Mouse (Mus musculus) stomach, postnatal 0 days (tissue): ENCODE results near the gene Slc28a2. TPM values are rescaled to one million over a fixed set of nuclear protein-coding genes. Genes with fewer than 3 reads are reported as not detected.
"Not testable (repeated sequence)": the region's sequence is repeated elsewhere in the genome, so short reads cannot be mapped to it uniquely, and the experiment has no call there.

ENCODE experiments used
- ATAC-seq: fragments of 200-750 bp; cut with Nextera tagmentation; 2 replicates; pipeline ENCODE4 v1.8.0; 2017; ENCODE audit not compliant: low FRiP score, low TSS enrichment
- DNase-seq: peaks from one replicate; pipeline ENCODE4 v3.0.0-alpha.2; 2016; ENCODE audit warnings: low spot score
- H3K27ac ChIP-seq: fragments of 300-500 bp; sonication (generic); replicated peaks from 2 replicates; pipeline ENCODE4 v1.5.1; 2014; ENCODE audit warnings: mild to moderate bottlenecking, control low read depth
- H3K27me3 ChIP-seq: fragments of 300-500 bp; sonication (generic); 2 replicates; pipeline ENCODE4 v1.6.1; 2014; ENCODE audit warnings: low read length; ENCODE audit not compliant: control insufficient read depth, insufficient read depth
- H3K36me3 ChIP-seq: fragments of 300-500 bp; sonication (generic); 2 replicates; pipeline ENCODE4 v1.6.1; 2014; ENCODE audit warnings: low read length, mixed read lengths; ENCODE audit not compliant: control insufficient read depth, insufficient read depth
- H3K4me1 ChIP-seq: fragments of 300-500 bp; sonication (generic); replicated peaks from 2 replicates; pipeline ENCODE4 v1.6.1; 2014; ENCODE audit warnings: antibody characterized with exemption; ENCODE audit not compliant: control insufficient read depth, insufficient read depth
- H3K4me2 ChIP-seq: fragments of 300-500 bp; sonication (generic); replicated peaks from 2 replicates; pipeline ENCODE4 v1.6.1; 2014; ENCODE audit warnings: low read depth, mild to moderate bottlenecking, control low read depth, moderate library complexity
- H3K4me3 ChIP-seq: fragments of 300-500 bp; sonication (generic); 2 replicates; pipeline ENCODE4 v1.5.1; 2014; ENCODE audit warnings: low read depth, low read length, control low read depth
- H3K9ac ChIP-seq: fragments of 300-500 bp; sonication (generic); 2 replicates; pipeline ENCODE4 v1.6.1; 2014; ENCODE audit warnings: mild to moderate bottlenecking, low read length, control low read depth, mixed read lengths
- H3K9me3 ChIP-seq: fragments of 300-500 bp; sonication (generic); 2 replicates; pipeline ENCODE4 v1.6.1; 2016; ENCODE audit warnings: low read length; ENCODE audit not compliant: control insufficient read depth
- CTCF ChIP-seq: IDR thresholded peaks from 2 replicates; pipeline ENCODE4 v1.5.1; 2016; ENCODE audit warnings: antibody characterized with exemption, low read depth, mild to moderate bottlenecking, moderate library complexity
- EP300 ChIP-seq: optimal IDR thresholded peaks from 2 replicates; pipeline ENCODE3; 2016; ENCODE audit warnings: antibody characterized with exemption
- WGBS: fragments of 180-500 bp; shearing (Covaris S2); extraction: QIAGEN DNeasy Blood & Tissue Kit; methylation state at CpG from one replicate; pipeline ENCODE4 v1.1.7; 2014; 5-methylcytosine and 5-hydroxymethylcytosine counted together
- polyA plus RNA-seq: library from polyadenylated mRNA; unstranded; fragments of >200 nt; fragmentation: Nextera tagmentation; extraction: Ambion mirVana; gene quantifications from 2 replicates; pipeline ENCODE4 v1.2.1, GENCODE M21; 2015

The Slc28a2 gene
- polyA plus RNA-seq, 1 experiment from 2014 or later: 12.9 TPM

DNA sequence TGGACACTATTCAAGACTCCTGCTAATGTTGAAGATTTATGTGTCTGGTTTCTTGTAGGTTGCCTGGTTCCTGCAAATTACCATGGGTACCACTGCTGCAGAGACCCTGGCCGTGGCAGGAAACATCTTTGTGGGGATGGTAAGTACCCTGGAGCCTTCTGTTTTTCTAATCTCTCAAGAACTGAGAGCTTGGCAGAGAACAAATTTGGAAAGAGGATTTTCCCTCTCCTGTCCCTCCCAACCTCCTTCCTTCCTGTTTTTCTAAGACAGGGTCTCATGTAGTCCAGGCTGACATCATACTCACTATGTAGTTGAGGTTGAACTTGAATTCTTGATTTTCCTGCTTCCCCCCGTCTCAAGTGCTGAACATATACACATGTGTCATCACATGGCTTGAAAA lies 26.1 kb downstream of the Slc28a2 start:
- Histone ChIP-seq H3K4me2 (no peak overlapping the region), H3K27ac (no peak overlapping the region), H3K36me3 (no peaks in the 10 kb centered on the region), H3K9me3 (no peaks in the 10 kb centered on the region), H3K4me1 (no peaks in the 10 kb centered on the region), H3K4me3 (no peak overlapping the region), H3K27me3 (no peaks in the 10 kb centered on the region), H3K9ac (no peak overlapping the region)
- WGBS: 56% methylated on average over 2 of the region's 2 CpGs
- no peak for ATAC-seq
- DNase-seq: no peak
- TF ChIP-seq CTCF: no peak
- no peak for TF ChIP-seq EP300

DNA sequence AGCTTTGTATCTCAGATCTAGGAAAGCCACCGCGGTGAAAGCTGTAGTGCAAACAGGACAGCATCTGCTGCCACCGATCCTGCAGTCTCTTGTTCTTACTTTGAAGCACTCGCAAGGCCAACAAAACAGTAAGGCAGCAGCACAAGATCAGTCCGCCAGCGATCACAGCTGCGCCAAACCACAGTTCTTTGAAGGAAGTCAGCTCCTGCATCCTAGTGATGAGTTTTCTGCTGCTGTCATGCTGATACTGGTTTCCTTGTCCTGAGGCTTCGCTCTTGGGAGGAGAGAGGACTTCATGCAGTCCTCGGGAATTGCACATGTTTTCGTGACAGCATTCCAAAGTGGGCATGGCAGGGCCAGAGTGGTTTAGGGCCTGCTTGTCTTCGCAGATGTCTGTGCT lies 40.6 kb downstream of the Slc28a2 start:
- Histone ChIP-seq H3K4me1 (no peaks in the 10 kb centered on the region; the same call in 1 of the 2 replicates), H3K4me2 (peak overlapping the region; percentile 90), H3K9ac (peak overlapping the region; percentile 53; the same call in 1 of the 2 replicates), H3K27ac (no peak overlapping the region), H3K4me3 (peak overlapping the region; percentile 43), H3K36me3 (no peaks in the 10 kb centered on the region), H3K9me3 (no peaks in the 10 kb centered on the region), H3K27me3 (no peaks in the 10 kb centered on the region)
- no peak for DNase-seq
- no peak for ATAC-seq
- 41% methylated on average over 11 of the region's 11 CpGs for WGBS
- TF ChIP-seq CTCF: no peak
- TF ChIP-seq EP300: no peak

DNA sequence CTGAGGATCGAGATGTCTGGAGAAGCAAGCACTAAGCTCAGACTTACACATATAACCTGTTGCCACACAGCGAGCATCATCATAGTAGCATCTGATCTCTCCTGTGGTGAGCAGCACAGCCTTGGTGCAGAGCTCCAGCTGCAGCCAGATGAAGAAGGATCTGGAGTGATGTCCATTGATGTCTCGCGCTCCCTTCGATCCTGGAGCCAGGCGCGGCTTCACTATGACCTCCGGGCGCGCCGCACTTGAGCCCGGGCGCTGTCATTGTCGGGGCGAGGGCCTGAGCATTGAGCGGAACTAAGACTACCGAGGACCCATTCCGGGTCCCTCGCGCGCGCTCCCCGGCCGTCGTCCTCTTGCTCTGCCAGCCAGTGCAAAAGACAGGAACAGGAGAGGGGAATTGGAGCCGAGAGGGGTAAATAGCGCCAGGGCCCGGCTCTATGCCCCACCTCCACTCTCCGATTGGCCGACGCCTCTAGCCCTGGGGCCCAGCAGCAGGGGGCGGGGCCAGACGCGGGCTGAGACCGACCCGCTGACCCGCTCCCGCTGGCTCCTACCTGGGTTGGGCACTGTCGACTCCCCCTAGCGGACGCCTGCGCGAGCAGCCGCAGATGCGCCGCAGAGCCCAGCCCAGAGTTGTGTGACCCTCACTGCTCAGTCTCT lies 41.2 kb downstream of the Slc28a2 start:
- TF ChIP-seq CTCF (peak; percentile 87), EP300 (no peak)
- DNase-seq (peak; percentile 96), ATAC-seq (peak; percentile 100)
- Histone ChIP-seq H3K9me3 (no peaks in the 10 kb centered on the region), H3K4me2 (peak overlapping the region; percentile 90), H3K4me1 (no peaks in the 10 kb centered on the region; the same call in 1 of the 2 replicates), H3K36me3 (no peaks in the 10 kb centered on the region), H3K27me3 (no peaks in the 10 kb centered on the region), H3K4me3 (peak overlapping the region; percentile 43), H3K27ac (no peak overlapping the region), H3K9ac (peak overlapping the region; percentile 53)
- under 1% methylated on average over 44 of the region's 46 CpGs for WGBS

- 90% methylated on average over 3 of the region's 3 CpGs for WGBS
Observed at GRCm38 (mm10) chr2:122469221-122469620, 42.9 kb downstream of the Slc28a2 start.

GRCm38 (mm10) chr2:122476585-122476984 lies 50.3 kb downstream of the Slc28a2 start:
- no peak overlapping the region for H3K4me2 ChIP-seq
- H3K9ac ChIP-seq: no peak overlapping the region
- TF ChIP-seq EP300 (no peak), CTCF (no peak)
- H3K27ac ChIP-seq: no peak overlapping the region
- H3K27me3 ChIP-seq: no peaks in the 10 kb centered on the region
- DNase-seq (no peak), ATAC-seq (no peak)
- no peak overlapping the region for H3K4me3 ChIP-seq
- H3K9me3 ChIP-seq: no peaks in the 10 kb centered on the region
- no peaks in the 10 kb centered on the region for H3K4me1 ChIP-seq
- no peaks in the 10 kb centered on the region for H3K36me3 ChIP-seq

More at GRCm38 (mm10) chr2:122469221-122469620, 42.9 kb downstream of the Slc28a2 start:
- Histone ChIP-seq H3K9me3 (no peaks in the 10 kb centered on the region), H3K4me3 (no peak overlapping the region), H3K36me3 (no peaks in the 10 kb centered on the region), H3K9ac (no peak overlapping the region), H3K27me3 (no peaks in the 10 kb centered on the region), H3K27ac (no peak overlapping the region), H3K4me1 (no peaks in the 10 kb centered on the region; the same call in 1 of the 2 replicates), H3K4me2 (no peak overlapping the region)
- DNase-seq (no peak), ATAC-seq (no peak)
- no peak for TF ChIP-seq CTCF
- TF ChIP-seq EP300: no peak

DNA sequence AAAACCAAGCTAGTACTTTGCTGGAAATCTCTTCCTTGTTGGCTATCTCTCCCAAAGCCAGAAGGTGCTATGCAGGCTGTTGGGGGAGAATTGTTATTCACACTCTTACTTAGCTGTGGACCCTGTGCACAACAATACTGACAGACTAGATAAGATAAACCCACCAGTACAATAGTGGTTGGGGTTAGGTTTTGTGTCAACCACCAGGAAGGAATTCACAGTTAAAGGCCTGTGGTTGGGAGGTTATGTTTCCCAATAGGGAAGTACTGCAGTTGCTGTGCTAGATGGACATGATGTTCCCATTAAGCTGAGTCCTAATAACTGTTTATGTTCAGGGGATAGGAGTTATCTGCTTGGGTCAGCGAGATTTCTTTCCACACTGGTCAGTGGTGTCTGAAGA lies 57.5 kb downstream of the Slc28a2 start:
- H3K9me3 ChIP-seq, H3K4me1 ChIP-seq, H3K36me3 ChIP-seq, H3K27me3 ChIP-seq, DNase-seq, H3K27ac ChIP-seq, ATAC-seq, H3K4me2 ChIP-seq, H3K9ac ChIP-seq, H3K4me3 ChIP-seq: not testable (repeated sequence)
- WGBS: 63% methylated on average over 1 of the region's 1 CpGs
